Mouse (Mus musculus) thymus, postnatal 25 days (tissue): ENCODE measurements around the gene Ano6.

Source experiments
- DNase-seq: peaks from one replicate; pipeline ENCODE4 v3.0.0; 2022

Gene Ano6

DNA sequence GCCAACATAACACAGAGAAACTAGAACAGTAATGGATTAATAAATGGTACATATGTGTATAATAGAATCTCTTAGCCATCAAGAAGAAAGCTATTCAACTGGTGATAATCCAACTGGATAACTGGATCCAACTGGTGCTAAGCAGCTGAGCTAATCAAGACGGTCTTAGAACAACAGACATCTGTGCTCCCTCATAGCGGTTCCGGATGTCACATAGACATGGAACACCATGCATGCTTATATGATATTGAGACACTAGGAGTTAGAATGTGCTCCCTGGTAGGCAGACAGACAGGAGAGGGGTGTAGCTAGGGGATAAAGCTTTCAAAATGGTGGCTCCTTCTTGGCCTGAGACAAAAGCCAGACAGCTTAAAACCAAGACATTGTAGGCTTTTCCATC lies 197.3 kb downstream of the Ano6 start:
- no peak for DNase-seq

DNA sequence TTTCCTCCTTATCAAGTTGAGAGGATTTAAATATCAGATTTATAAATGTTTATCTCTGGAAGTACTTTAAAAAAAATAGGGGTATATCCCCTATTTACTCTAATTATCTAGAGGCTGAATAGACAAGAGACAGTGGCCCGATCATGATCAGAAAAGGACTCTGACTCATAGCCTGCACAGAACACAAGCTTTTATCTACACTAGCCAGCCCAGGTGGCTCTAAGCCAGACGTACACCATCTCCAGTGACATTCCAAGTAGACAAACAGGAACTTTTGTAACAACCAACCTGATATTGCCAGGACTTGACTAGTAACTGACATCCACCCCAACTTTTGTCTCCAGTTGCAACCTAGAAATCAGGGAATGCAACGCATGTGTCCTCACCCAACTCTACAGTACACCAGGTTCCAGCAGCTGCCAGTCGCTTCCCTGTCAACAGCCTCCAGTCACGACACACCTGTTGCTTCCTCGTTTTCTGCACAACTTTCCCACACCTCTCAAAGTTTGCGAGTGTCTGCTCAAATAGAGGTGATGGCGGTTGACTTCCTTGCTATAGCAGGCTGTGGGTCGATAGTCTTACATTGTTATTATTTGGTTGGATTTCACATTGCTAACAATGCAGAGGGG lies 199.0 kb downstream of the Ano6 start:
- DNase-seq: no peak

DNA sequence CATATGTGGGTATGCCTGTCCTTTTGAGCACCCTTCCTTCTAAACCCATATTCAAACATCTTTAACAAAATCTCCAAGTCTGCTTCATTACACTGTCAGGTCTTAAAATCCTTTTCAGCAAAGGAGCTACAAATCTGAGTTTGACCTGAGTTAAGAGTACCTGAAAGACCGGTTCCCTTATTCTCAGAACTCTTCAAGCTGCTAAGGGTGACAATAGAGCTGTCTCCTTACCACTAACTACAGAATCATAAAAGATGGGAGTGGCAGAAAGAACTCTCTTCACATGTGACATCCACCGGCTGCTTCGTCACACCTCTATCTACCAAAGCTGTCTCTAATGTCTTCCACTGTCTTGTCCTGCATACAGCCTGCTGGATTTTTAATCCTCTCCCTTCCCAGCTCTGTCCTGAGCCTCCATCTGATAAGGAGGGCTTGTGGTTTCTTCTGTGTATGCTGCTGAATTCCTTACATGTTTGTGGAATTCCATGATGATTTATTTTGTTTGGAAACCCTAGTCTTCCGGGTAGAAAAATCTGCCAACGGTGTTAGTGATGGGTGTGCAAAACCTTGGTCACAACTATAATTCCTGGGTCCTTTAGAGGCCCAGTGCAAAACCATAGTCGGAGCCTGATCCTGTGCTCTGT lies 212.4 kb downstream of the Ano6 start:
- no peak for DNase-seq

DNA sequence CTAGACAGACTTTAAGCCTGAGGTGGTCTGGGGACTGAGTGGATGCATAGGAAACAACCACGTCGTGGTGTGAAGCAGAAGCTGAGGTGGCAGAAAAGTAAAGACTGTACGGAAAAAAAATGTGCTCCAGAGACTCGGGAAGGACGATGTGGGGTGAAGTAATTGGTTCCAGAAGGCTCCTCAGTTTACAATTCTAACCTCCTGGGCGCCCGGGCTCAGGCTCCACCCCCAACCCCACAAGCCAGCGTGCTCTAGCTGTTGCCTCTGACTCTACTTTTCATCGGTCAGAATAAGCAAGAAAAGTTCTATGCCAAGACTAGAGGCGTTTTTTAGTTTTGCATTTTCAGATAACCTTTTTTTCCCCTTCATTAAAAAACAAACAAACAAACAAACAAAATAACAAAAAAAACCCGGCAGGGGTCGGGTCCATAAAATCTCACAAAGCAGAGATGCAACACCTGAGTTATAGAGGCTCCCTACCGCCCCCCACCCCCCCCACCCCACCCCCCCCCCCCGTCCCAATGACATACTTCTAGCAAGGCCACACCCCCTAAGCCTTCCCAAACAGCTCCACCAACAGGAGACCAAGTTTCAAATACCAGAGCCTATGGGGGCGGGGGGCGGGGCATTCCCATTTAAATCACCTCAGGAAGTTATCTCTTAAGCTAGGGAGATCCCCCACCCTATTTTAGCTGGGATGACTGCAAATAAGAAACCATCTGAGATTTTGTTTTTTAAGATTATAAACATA lies 221.2 kb downstream of the Ano6 start:
- DNase-seq: no peak

DNA sequence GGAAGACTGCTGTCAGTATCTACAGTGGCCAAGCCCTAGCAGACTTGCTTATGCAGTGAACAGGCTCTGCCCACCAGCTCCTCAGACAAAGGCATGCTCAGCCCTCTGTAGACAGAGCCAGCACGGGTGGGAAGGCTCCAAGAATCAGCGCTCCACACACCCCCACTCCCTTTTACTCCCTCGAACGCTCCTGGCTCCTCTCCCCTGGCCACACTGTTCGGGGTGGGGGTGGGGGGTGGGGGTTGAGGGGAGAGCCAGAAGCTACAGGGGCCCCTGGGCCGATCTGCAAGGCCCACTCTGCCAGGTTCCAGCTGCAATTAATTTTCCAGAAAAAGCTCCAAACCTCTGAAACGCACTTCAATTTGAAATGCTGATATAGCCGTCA lies 221.7 kb downstream of the Ano6 start:
- DNase-seq: no peak

DNA sequence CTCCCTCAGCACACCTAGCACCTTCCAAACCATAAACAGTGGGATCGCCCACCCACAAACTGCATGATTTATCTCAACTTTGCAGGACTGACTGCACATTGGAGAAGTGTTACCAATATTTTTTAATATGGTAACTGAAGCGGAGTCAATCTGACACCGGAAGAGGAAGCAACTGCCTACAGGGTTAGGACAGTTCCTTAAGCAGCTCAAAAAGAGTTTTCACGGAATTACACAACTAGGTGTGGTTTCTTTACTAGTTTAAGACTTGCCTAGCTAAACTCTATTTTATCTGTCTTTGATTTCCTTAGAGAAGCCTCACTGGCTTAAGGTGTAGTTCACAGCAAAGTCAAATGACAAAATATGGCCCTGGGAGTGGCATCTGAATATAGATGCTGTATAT lies 223.9 kb downstream of the Ano6 start:
- DNase-seq: no peak

DNA sequence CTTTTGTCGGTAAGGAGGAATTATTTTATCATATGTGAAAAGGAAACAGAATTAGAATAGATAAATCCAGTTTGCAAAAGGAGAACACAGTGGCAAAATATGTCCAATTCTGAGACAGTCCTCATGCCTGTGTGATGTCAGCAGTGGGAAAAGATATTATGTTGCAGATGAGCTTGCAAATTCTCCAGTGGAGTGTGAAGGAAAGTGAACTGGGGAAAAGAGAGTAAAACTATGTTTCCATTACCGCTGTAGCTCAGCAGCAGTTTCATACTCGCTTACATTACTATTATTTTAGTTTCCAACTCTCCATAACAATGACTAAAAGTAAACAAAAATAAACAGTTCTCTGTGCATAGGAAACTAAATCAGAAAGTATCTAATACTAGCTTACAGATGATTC lies 229.8 kb downstream of the Ano6 start:
- DNase-seq: no peak

DNA sequence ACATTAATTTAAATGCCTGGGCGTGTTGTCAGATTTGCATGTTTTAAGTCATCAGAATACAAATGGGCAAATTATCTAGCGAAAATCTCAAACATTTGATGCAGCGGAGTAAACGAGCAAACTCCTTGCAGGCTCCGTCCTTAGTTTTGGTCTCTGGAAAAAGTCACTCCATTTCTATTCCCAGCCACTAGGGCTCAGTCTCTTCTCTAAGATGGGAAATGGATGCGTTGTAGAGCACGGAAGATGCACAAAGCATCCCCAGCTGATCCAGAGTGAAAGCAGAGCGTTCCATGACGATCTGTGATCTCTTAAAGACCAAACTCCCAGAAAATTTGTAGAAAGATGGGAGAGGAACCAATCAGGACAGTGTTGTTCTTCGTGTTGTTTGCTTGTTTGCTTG lies 230.9 kb downstream of the Ano6 start:
- no peak for DNase-seq
